Mouse (Mus musculus) CH12.LX (cell line): ENCODE measurements around the gene Tiam1. TPM values are rescaled to one million over a fixed set of nuclear protein-coding genes. Genes with fewer than 3 reads are reported as not detected.

Experiments
- DNase-seq: peaks from one replicate; pipeline ENCODE4 v3.0.0-alpha.2; 2013; ENCODE audit errors: extremely low read depth
- H3K27ac ChIP-seq: 2 replicates; pipeline ENCODE4 v1.5.1; 2012; ENCODE audit warnings: low read depth, mild to moderate bottlenecking, control low read depth, moderate library complexity; ENCODE audit not compliant: insufficient read depth
- H3K27me3 ChIP-seq: replicated peaks from 2 replicates; pipeline ENCODE3; 2012; ENCODE audit warnings: inconsistent platforms
- H3K36me3 ChIP-seq, 2 experiments: replicated peaks in 1 of 2; 2 replicates each; pipeline versions ENCODE3 to v1.6.1; 2012; ENCODE audit warnings: inconsistent platforms in 1 of 2, low read length in 1 of 2, mild to moderate bottlenecking in 1 of 2, mixed read lengths in 1 of 2, moderate library complexity in 1 of 2; ENCODE audit not compliant: control insufficient read depth in 1 of 2, insufficient read depth in 1 of 2
- H3K4me1 ChIP-seq, 2 experiments: 2 replicates each; pipeline ENCODE4 v1.6.1; 2012; ENCODE audit warnings: inconsistent platforms in 1 of 2, moderate library complexity in 1 of 2; ENCODE audit not compliant: insufficient read depth in 2 of 2, control insufficient read depth in 1 of 2
- H3K4me2 ChIP-seq: 2 replicates; pipeline ENCODE4 v1.6.1; 2012; ENCODE audit warnings: low read depth, mild to moderate bottlenecking, control low read depth; ENCODE audit not compliant: poor library complexity, insufficient read depth, severe bottlenecking
- H3K4me3 ChIP-seq, 3 experiments: fragments of 150-350 bp in 1 of 3; sonication (generic) in 1 of 3; replicated peaks in 1 of 3; 2 replicates each; pipeline versions ENCODE3 to v1.5.1; 2011 to 2012; ENCODE audit warnings: low read depth in 2 of 3, low read length in 2 of 3, mild to moderate bottlenecking in 2 of 3, moderate library complexity in 2 of 3, control low read depth in 1 of 3, improper control_type of control experiment in 1 of 3, inconsistent platforms in 1 of 3, mixed read lengths in 1 of 3; ENCODE audit not compliant: poor library complexity in 1 of 3
- H3K79me2 ChIP-seq: replicated peaks from 2 replicates; pipeline ENCODE4 v1.6.1; 2012; ENCODE audit warnings: mild to moderate bottlenecking, moderate library complexity; ENCODE audit not compliant: control insufficient read depth, poor library complexity, insufficient read depth, severe bottlenecking; ENCODE audit errors: extremely low read depth
- H3K9ac ChIP-seq: 2 replicates; pipeline ENCODE4 v1.6.1; 2012; ENCODE audit warnings: low read depth, mild to moderate bottlenecking, control low read depth, moderate library complexity; ENCODE audit not compliant: insufficient read depth
- H3K9me3 ChIP-seq: replicated peaks from 2 replicates; pipeline ENCODE3; 2012; ENCODE audit warnings: low read length, inconsistent platforms, mixed read lengths
- CHD1 ChIP-seq: IDR thresholded peaks from 2 replicates; pipeline ENCODE4 v1.6.1; 2012; ENCODE audit warnings: low read depth, low read length, improper control_type of control experiment, inconsistent platforms
- CTCF ChIP-seq, 2 experiments: IDR thresholded peaks in 1 of 2; conservative IDR thresholded peaks in 1 of 2; 2 replicates each; pipeline ENCODE4 v1.5.1; 2011 to 2012; ENCODE audit warnings: low read depth in 2 of 2, low read length in 2 of 2, improper control_type of control experiment in 1 of 2, inconsistent platforms in 1 of 2, mild to moderate bottlenecking in 1 of 2, moderate library complexity in 1 of 2
- E2F4 ChIP-seq: IDR thresholded peaks from 2 replicates; pipeline ENCODE4 v1.6.1; 2011; ENCODE audit warnings: low read depth, low read length, improper control_type of control experiment; ENCODE audit not compliant: insufficient replicate concordance
- ELF1 ChIP-seq: IDR thresholded peaks from 2 replicates; pipeline ENCODE4 v1.6.1; 2014; ENCODE audit warnings: low read depth, mild to moderate bottlenecking, inconsistent platforms, low read length, improper control_type of control experiment
- EP300 ChIP-seq: IDR thresholded peaks from 2 replicates; pipeline ENCODE4 v1.6.1; 2011; ENCODE audit warnings: low read length, improper control_type of control experiment
- GABPA ChIP-seq: IDR thresholded peaks from 2 replicates; pipeline ENCODE4 v1.6.1; 2012; ENCODE audit warnings: low read depth, low read length, improper control_type of control experiment, inconsistent platforms; ENCODE audit not compliant: insufficient replicate concordance
- HCFC1 ChIP-seq: IDR thresholded peaks from 2 replicates; pipeline ENCODE4 v1.6.1; 2012; ENCODE audit warnings: low read depth, mild to moderate bottlenecking, inconsistent platforms, low read length, improper control_type of control experiment
- IRF4 ChIP-seq: IDR thresholded peaks from 2 replicates; pipeline ENCODE4 v1.6.1; 2014; ENCODE audit warnings: low read depth, mild to moderate bottlenecking, inconsistent platforms, low read length, improper control_type of control experiment
- JUND ChIP-seq: conservative IDR thresholded peaks from 2 replicates; pipeline ENCODE4 v1.6.1; 2011; ENCODE audit warnings: low read depth, low read length, improper control_type of control experiment
- KAT2A ChIP-seq: IDR thresholded peaks from 2 replicates; pipeline ENCODE4 v1.6.1; 2012; ENCODE audit warnings: low read length, improper control_type of control experiment, inconsistent platforms; ENCODE audit not compliant: insufficient replicate concordance
- MAFK ChIP-seq: IDR thresholded peaks from 2 replicates; pipeline ENCODE4 v1.6.1; 2011; ENCODE audit warnings: low read length, improper control_type of control experiment; ENCODE audit not compliant: insufficient replicate concordance
- MAZ ChIP-seq: IDR thresholded peaks from 2 replicates; pipeline ENCODE4 v1.6.1; 2012; ENCODE audit warnings: low read depth, mild to moderate bottlenecking, inconsistent platforms, low read length, improper control_type of control experiment, moderate library complexity
- MEF2A ChIP-seq: IDR thresholded peaks from 2 replicates; pipeline ENCODE4 v1.6.1; 2014; ENCODE audit warnings: low read depth, mild to moderate bottlenecking, inconsistent platforms, low read length, improper control_type of control experiment, borderline replicate concordance
- MXI1 ChIP-seq: IDR thresholded peaks from 2 replicates; pipeline ENCODE4 v1.6.1; 2011; ENCODE audit warnings: mild to moderate bottlenecking, low read depth, low read length, improper control_type of control experiment
- NELFE ChIP-seq: IDR thresholded peaks from 2 replicates; pipeline ENCODE4 v1.6.1; 2011; ENCODE audit warnings: low read depth, low read length, improper control_type of control experiment
- NRF1 ChIP-seq: IDR thresholded peaks from 2 replicates; pipeline ENCODE4 v1.6.1; 2014; ENCODE audit warnings: low read depth, mild to moderate bottlenecking, inconsistent platforms, low read length, improper control_type of control experiment, moderate library complexity
- PAX5 ChIP-seq: IDR thresholded peaks from 2 replicates; pipeline ENCODE4 v1.6.1; 2012; ENCODE audit warnings: low read length, inconsistent platforms, mixed read lengths
- POLR2A ChIP-seq: IDR thresholded peaks from 2 replicates; pipeline ENCODE4 v1.6.1; 2011; ENCODE audit warnings: low read depth, mild to moderate bottlenecking, improper control_type of control experiment, low read length
- RAD21 ChIP-seq: IDR thresholded peaks from 2 replicates; pipeline ENCODE4 v1.6.1; 2011; ENCODE audit warnings: low read depth, mild to moderate bottlenecking, low read length, improper control_type of control experiment, moderate library complexity
- SIN3A ChIP-seq: IDR thresholded peaks from 2 replicates; pipeline ENCODE4 v1.6.1; 2012; ENCODE audit warnings: low read length, improper control_type of control experiment, inconsistent platforms
- UBTF ChIP-seq: IDR thresholded peaks from 2 replicates; pipeline ENCODE4 v1.6.1; 2012; ENCODE audit warnings: low read depth, mild to moderate bottlenecking, inconsistent platforms, low read length, improper control_type of control experiment, moderate library complexity
- USF1 ChIP-seq: IDR thresholded peaks from 2 replicates; pipeline ENCODE4 v1.6.1; 2014; ENCODE audit warnings: low read depth, mild to moderate bottlenecking, inconsistent platforms, low read length, improper control_type of control experiment
- USF2 ChIP-seq: conservative IDR thresholded peaks from 2 replicates; pipeline ENCODE4 v1.6.1; 2011; ENCODE audit warnings: low read depth, low read length, improper control_type of control experiment
- ZC3H11A ChIP-seq: IDR thresholded peaks from 2 replicates; pipeline ENCODE4 v1.6.1; 2012; ENCODE audit warnings: low read depth, mild to moderate bottlenecking, inconsistent platforms, low read length, improper control_type of control experiment
- ZNF384 ChIP-seq: IDR thresholded peaks from 2 replicates; pipeline ENCODE4 v1.6.1; 2012; ENCODE audit warnings: low read depth, low read length, improper control_type of control experiment, inconsistent platforms
- dilution Hi-C: fragments of 300-500 bp; cut with MboI; formaldehyde crosslinking; loops from 2 replicates; pipeline ENCODE4 v1.14.3; 2020; ENCODE audit warnings: low sequenced_read_pairs; ENCODE audit not compliant: extremely low pct_unique_long_range_greater_than_20kb, extremely low pct_ligation_motif_present
- in situ Hi-C: fragments of 300-500 bp; cut with MboI; formaldehyde crosslinking; loops from 3 replicates; pipeline ENCODE4 v1.14.3; 2019; ENCODE audit warnings: low sequenced_read_pairs, low pct_ligation_motif_present, low pct_unique_long_range_greater_than_20kb, mixed read lengths
- polyA plus RNA-seq: library from polyadenylated mRNA; unstranded; fragments of >175 nt; gene quantifications from 2 replicates; pipeline ENCODE4 v1.2.1, GENCODE M21; 2012; ENCODE audit warnings: low read depth; ENCODE audit not compliant: insufficient read length
- total RNA-seq, 2 experiments: library from RNA; depleted of rRNA; stranded (reverse); fragments of 300-350 nt in 1 of 2; fragments of >200 nt in 1 of 2; gene quantifications; 2 replicates each; pipeline ENCODE4 v1.2.3; 2012 to 2014

Tiam1 gene
- total and polyA plus RNA-seq, 3 experiments: 0.03 to 0.40 (median 0.04) TPM

DNA sequence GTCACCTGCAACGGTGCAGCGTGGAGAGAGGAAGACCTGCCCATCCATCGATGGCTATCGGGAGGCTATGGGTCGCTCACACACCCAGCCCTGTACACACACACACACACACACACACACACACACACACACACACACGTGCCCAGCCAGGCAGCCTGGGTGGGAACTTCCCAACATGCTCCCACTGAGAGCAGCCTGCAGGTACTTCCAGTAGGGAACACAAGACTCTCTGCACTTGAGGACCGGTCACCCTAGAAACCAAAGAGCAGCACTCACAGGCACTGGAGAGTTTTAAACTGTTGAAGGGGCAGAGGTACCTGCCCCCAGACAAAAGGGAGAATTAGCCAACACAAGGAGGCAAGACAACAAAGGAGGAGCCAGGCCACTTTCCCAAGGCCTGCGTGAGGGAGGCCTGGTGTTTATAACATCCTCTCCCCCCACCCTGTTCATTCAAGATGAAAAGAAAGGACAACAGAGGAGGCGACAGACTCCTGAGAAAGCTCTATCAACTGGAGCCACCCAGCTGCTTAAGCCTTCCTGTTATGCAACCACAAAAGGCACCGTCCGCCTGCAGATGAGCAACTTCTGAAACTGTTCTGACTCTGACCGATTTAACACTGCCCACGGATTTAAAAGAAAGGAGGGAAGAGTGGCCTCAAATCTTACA, 326.9 kb downstream of the Tiam1 start:
- Histone ChIP-seq H3K79me2 (no peaks in the 10 kb centered on the region), H3K4me3 (no peak overlapping the region), H3K4me1 (peaks cover 0 to 5% of the 10 kb centered on the region in 2 experiments; a peak in 1 of 4 replicates), H3K4me2 (no peak overlapping the region), H3K27me3 (no peaks in the 10 kb centered on the region), H3K36me3 (no peaks in the 10 kb centered on the region), H3K9me3 (peaks cover 54% of the 10 kb centered on the region), H3K27ac (no peak overlapping the region), H3K9ac (no peak overlapping the region)
- DNase-seq: no peak
- dilution Hi-C loops: no loop called here
- no peak for TF ChIP-seq CHD1
- TF ChIP-seq ELF1: no peak
- no peak for TF ChIP-seq JUND
- no peak for TF ChIP-seq ZNF384
- no peak for TF ChIP-seq USF2
- TF ChIP-seq NRF1: no peak
- TF ChIP-seq MAFK: no peak
- no peak for TF ChIP-seq POLR2A
- TF ChIP-seq KAT2A: no peak
- no peak for TF ChIP-seq CTCF (conservative IDR thresholded peaks at IDR 0.05 in 1 of 2, IDR thresholded peaks at IDR 0.05 in 1 of 2; ENCODE audit: low read depth in 2 of 2, low read length in 2 of 2)
- TF ChIP-seq UBTF: no peak
- TF ChIP-seq PAX5: no peak
- no peak for TF ChIP-seq E2F4
- no peak for TF ChIP-seq GABPA
- TF ChIP-seq SIN3A: no peak
- no peak for TF ChIP-seq EP300
- TF ChIP-seq ZC3H11A: no peak
- TF ChIP-seq MEF2A: no peak
- in situ Hi-C loops: no loop called here

DNA sequence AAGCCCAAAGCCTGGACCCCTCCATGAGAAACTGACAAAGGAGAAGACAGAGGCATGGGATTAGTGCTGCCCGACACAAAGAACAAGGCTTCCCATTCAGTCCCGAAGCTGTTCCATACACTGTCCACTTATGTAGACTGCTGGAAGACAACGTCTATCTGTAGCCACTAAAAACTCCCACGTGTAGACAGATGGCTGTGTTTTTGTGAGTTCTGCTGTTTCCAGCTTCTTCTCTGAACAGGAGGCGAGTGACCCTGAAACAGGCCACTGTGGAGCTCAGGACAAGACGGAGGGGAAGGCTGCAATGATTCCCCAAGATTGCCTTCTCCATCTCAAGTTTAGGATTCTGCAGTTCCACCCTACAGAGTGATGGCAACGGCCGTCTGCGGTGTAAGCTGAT, 330.0 kb downstream of the Tiam1 start:
- Histone ChIP-seq H3K9me3 (peaks cover 59% of the 10 kb centered on the region), H3K27me3 (no peaks in the 10 kb centered on the region), H3K9ac (no peak overlapping the region), H3K27ac (no peak overlapping the region), H3K4me1 (peaks cover 0 to 5% of the 10 kb centered on the region in 2 experiments; a peak in 1 of 4 replicates), H3K4me2 (no peak overlapping the region), H3K79me2 (no peaks in the 10 kb centered on the region), H3K36me3 (no peaks in the 10 kb centered on the region), H3K4me3 (no peak overlapping the region)
- in situ Hi-C loops (no loop called here), dilution Hi-C loops (no loop called here)
- no peak for DNase-seq
- TF ChIP-seq ZC3H11A (no peak), HCFC1 (no peak), ELF1 (no peak), USF1 (no peak), NRF1 (no peak), RAD21 (no peak), IRF4 (no peak), CTCF (conservative IDR thresholded peaks at IDR 0.05 in 1 of 2, IDR thresholded peaks at IDR 0.05 in 1 of 2; ENCODE audit: low read depth in 2 of 2, low read length in 2 of 2) (no peak), NELFE (no peak), KAT2A (no peak), USF2 (no peak), MXI1 (no peak), JUND (no peak), MAZ (no peak), EP300 (no peak)
